Mouse (Mus musculus) limb, embryonic 12.5 days (tissue): ENCODE results near the gene Tmem262. TPM values are rescaled to one million over a fixed set of nuclear protein-coding genes. Genes with fewer than 3 reads are reported as not detected.

Experiments used
- ATAC-seq: fragments of 200-750 bp; cut with Nextera tagmentation; 2 replicates; pipeline ENCODE4 v1.8.0; 2017; ENCODE audit warnings: low read depth, moderate TSS enrichment; ENCODE audit not compliant: insufficient number of reproducible peaks, insufficient read depth, low FRiP score, low TSS enrichment
- H3K27ac ChIP-seq: fragments of 300-500 bp; sonication (generic); 2 replicates; pipeline ENCODE4 v1.5.1; 2016; ENCODE audit warnings: mild to moderate bottlenecking, moderate library complexity
- H3K27me3 ChIP-seq: fragments of 300-500 bp; sonication (generic); 2 replicates; pipeline ENCODE4 v1.6.1; 2016; ENCODE audit warnings: mild to moderate bottlenecking, moderate library complexity
- H3K36me3 ChIP-seq: fragments of 300-500 bp; sonication (generic); 2 replicates; pipeline ENCODE4 v1.6.1; 2016; ENCODE audit warnings: mild to moderate bottlenecking, moderate library complexity
- H3K4me1 ChIP-seq: fragments of 300-500 bp; sonication (generic); replicated peaks from 2 replicates; pipeline ENCODE4 v1.6.1; 2016
- H3K4me2 ChIP-seq: fragments of 300-500 bp; sonication (generic); 2 replicates; pipeline ENCODE4 v1.6.1; 2016; ENCODE audit warnings: mild to moderate bottlenecking, moderate library complexity
- H3K4me3 ChIP-seq: fragments of 300-500 bp; sonication (generic); replicated peaks from 2 replicates; pipeline ENCODE4 v1.5.1; 2016; ENCODE audit warnings: mild to moderate bottlenecking
- H3K9ac ChIP-seq: fragments of 300-500 bp; sonication (generic); replicated peaks from 2 replicates; pipeline ENCODE4 v1.6.1; 2016; ENCODE audit warnings: mild to moderate bottlenecking, moderate library complexity
- H3K9me3 ChIP-seq: fragments of 300-500 bp; sonication (generic); 2 replicates; pipeline ENCODE4 v1.6.1; 2016; ENCODE audit warnings: mild to moderate bottlenecking, moderate library complexity
- WGBS: fragments of 180-500 bp; shearing (Covaris S2); methylation state at CpG from one replicate; pipeline ENCODE4 v1.1.7; 2016; 5-methylcytosine and 5-hydroxymethylcytosine counted together
- microRNA-seq: library from miRNA; unstranded; fragments of <30 nt; microRNA quantifications from one replicate; pipeline ENCODE4, GENCODE M21; 2017
- polyA plus RNA-seq: library from polyadenylated mRNA; unstranded; fragments of >200 nt; fragmentation: Nextera tagmentation; extraction: Ambion mirVana; gene quantifications from 2 replicates; pipeline ENCODE4 v1.2.1, GENCODE M21; 2016

Gene Tmem262
- polyA plus RNA-seq, 1 experiment from 2014 or later: not detected

DNA sequence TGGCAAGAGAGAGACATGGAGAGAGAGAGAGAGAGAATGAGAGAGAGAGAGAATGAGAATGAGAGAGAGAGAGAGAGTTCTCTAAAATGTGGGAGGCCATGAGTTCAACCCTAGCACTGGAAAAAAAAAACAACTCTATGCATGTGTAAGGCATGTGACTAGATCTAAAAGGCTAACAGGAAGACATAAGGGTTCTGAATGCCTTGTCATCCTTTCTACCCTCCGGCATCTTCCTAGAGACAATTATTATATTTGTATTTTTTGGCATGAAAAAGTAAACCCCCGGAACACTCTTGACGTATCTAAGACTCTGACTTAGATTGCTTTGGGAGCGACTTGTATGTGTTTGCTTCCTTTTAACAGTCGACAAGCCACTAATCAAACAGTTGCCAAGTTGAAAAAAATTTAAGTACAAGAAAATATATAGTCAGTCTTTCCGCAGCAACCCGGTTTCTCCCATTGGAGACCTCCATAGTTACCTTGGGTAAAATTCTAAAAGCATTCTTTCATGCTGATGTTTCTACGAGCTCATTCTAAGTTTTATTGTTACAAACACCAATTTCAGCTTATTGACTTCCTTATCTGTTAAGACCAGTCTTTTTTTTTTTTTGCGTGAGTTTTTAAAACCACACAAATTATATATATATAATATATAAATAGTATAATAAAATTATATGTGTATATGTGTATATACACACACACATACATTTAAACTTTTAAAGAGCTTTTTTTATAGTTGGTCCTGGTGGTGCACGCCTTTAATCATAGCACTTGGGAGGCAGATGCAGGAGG lies 47.2 kb downstream of the Tmem262 start:
- Histone ChIP-seq H3K9me3 (no peaks in the 10 kb centered on the region), H3K9ac (no peak overlapping the region; the same call in 1 of the 2 replicates), H3K4me3 (peak overlapping the region; percentile 55), H3K36me3 (peaks cover 5% of the 10 kb centered on the region; the same call in 1 of the 2 replicates), H3K27me3 (no peaks in the 10 kb centered on the region), H3K4me2 (peak overlapping the region; percentile 60), H3K4me1 (peaks cover 5% of the 10 kb centered on the region; the same call in 1 of the 2 replicates), H3K27ac (peak overlapping the region; percentile 89)
- no peak for ATAC-seq
- 73% methylated on average over 10 of the region's 10 CpGs for WGBS

DNA sequence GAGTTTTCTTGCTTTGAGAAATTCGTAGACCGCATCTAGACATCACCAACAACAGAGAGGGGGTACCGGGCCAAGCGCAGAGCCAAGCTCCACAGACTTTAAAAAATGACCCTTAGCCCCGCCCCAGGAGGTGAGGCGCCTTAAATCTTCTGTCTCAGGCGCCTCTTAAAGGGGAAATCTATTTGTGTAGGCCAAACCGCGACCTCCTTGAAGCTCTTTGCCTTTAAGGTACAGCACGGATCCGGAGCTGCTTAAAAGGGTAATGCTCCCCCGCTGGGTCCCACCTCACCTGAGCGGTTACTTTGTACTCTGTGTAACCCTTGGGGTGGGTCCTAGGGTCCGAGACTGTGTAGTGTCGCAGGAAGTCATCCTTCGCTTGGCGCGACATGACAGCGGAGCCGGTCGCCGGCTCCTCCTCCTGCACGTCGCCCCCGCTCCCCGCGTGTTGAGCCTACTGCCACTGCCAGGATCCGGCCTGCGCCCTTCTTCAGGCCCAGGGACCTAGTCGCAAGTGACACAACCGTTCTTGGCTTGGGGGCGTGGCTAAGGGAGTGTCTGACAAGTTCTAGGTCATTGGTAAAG lies 48.0 kb downstream of the Tmem262 start, which contains the start of gene Snx15:
Snx15 (minus strand) TSS at position 545 of the 582 bp plus-strand sequence.
- ATAC-seq: peak; percentile 94
- Histone ChIP-seq H3K27ac (peak within 1 kb of the TSS; percentile 89), H3K9me3 (no peaks in the 10 kb centered on the region)

More for the DNA sequence above, 48.0 kb downstream of the Tmem262 start, which contains the start of gene Snx15:
- no peaks in the 10 kb centered on the region for H3K27me3 ChIP-seq
- H3K4me1 ChIP-seq: 0 out of 2 replicates have a peak, but pooled peaks cover 2% of the 10 kb centered on the region
- peaks cover 5% of the 10 kb centered on the region; the same call in 1 of the 2 replicates for H3K36me3 ChIP-seq
- under 1% methylated on average over 32 of the region's 32 CpGs for WGBS
- peak within 1 kb of the TSS; percentile 55 for H3K4me3 ChIP-seq
- peak within 1 kb of the TSS; percentile 60 for H3K4me2 ChIP-seq
- H3K9ac ChIP-seq: peak within 1 kb of the TSS; percentile 74

Small RNA genes lying within 50 kb of the gene (microRNA-seq; reads per million reads assigned to microRNA genes)
- gene Mir6988: 1.4 reads per million

Other genes with a start within 250 kb of the Tmem262 start
- gene Frmd8, start 204.8 kb upstream of the Tmem262 start, polyA plus RNA-seq: 37.2 and 41.4 TPM in 2 replicates
- gene Slc25a45, start 202.2 kb upstream of the Tmem262 start, polyA plus RNA-seq: 1.2 and 2.1 TPM in 2 replicates
- 5.5 and 6.6 TPM in 2 replicates for gene Tigd3, start 185.9 kb upstream of the Tmem262 start, polyA plus RNA-seq
- 192 and 199 TPM in 2 replicates for gene Dpf2, start 167.0 kb upstream of the Tmem262 start, polyA plus RNA-seq
- 2.7 and 3.0 TPM in 2 replicates for gene Cdc42ep2, start 155.2 kb upstream of the Tmem262 start, polyA plus RNA-seq
- gene Pola2, start 115.8 kb upstream of the Tmem262 start, polyA plus RNA-seq: 91.5 and 91.9 TPM in 2 replicates
- gene Slc22a20, start 93.9 kb upstream of the Tmem262 start, polyA plus RNA-seq: not detected in 2 replicates
- gene Capn1, start 64.1 kb upstream of the Tmem262 start, polyA plus RNA-seq: 7.0 and 7.7 TPM in 2 replicates
- 25.1 and 28.0 TPM in 2 replicates for gene Syvn1, start 33.5 kb upstream of the Tmem262 start, polyA plus RNA-seq
- 76.7 and 79.1 TPM in 2 replicates for gene Mrpl49, start 22.2 kb upstream of the Tmem262 start, polyA plus RNA-seq
- gene Fau, start 22.2 kb upstream of the Tmem262 start, polyA plus RNA-seq: 775 and 779 TPM in 2 replicates
- 33.1 and 39.0 TPM in 2 replicates for gene Znhit2, start 18.8 kb upstream of the Tmem262 start, polyA plus RNA-seq
- 24.4 and 26.3 TPM in 2 replicates for gene Tm7sf2, start 11.7 kb upstream of the Tmem262 start, polyA plus RNA-seq
- gene Vps51, start 2.8 kb upstream of the Tmem262 start, polyA plus RNA-seq: 67.7 and 72.7 TPM in 2 replicates
- gene Gm28374, start 2.2 kb downstream of the Tmem262 start, polyA plus RNA-seq: 2.7 and 4.1 TPM in 2 replicates
- gene Zfpl1, start 4.9 kb downstream of the Tmem262 start, polyA plus RNA-seq: 71.5 and 75.6 TPM in 2 replicates
- 45.1 and 49.7 TPM in 2 replicates for gene Cdca5, start 5.0 kb downstream of the Tmem262 start, polyA plus RNA-seq
- 0.56 and 0.82 TPM in 2 replicates for gene AC131692.1, start 14.4 kb downstream of the Tmem262 start, polyA plus RNA-seq
- gene Naaladl1, start 25.7 kb downstream of the Tmem262 start, polyA plus RNA-seq: 0.54 and 0.71 TPM in 2 replicates
- 55.0 and 58.8 TPM in 2 replicates for gene Sac3d1, start 38.6 kb downstream of the Tmem262 start, polyA plus RNA-seq
- 33.1 and 33.2 TPM in 2 replicates for gene Snx15, start 48.3 kb downstream of the Tmem262 start, polyA plus RNA-seq
- not detected in 2 replicates for gene Batf2, start 61.0 kb downstream of the Tmem262 start, polyA plus RNA-seq
- gene Arl2, start 61.5 kb downstream of the Tmem262 start, polyA plus RNA-seq: 78.2 and 83.4 TPM in 2 replicates
- not detected in 2 replicates for gene Majin, start 104.4 kb downstream of the Tmem262 start, polyA plus RNA-seq
- 2.0 and 2.4 TPM in 2 replicates for gene Gpha2, start 146.3 kb downstream of the Tmem262 start, polyA plus RNA-seq
- gene Ppp2r5b, start 155.8 kb downstream of the Tmem262 start, polyA plus RNA-seq: 22.7 and 23.7 TPM in 2 replicates
- 11.1 and 11.2 TPM in 2 replicates for gene Atg2a, start 161.6 kb downstream of the Tmem262 start, polyA plus RNA-seq
- gene Ehd1, start 196.7 kb downstream of the Tmem262 start, polyA plus RNA-seq: 71.5 and 71.6 TPM in 2 replicates
- 0.69 and 0.96 TPM in 2 replicates for gene Cdc42bpg, start 226.4 kb downstream of the Tmem262 start, polyA plus RNA-seq